Mouse (Mus musculus): ENCODE measurements around the gene Tac2. TPM values are rescaled to one million over a fixed set of nuclear protein-coding genes. Genes with fewer than 3 reads are reported as not detected.
"Not testable (repeated sequence)": the region's sequence is repeated elsewhere in the genome, so short reads cannot be mapped to it uniquely, and the experiment has no call there.

The Tac2 gene
- total RNA-seq, 1 experiment from 2014 or later: not detected

DNA sequence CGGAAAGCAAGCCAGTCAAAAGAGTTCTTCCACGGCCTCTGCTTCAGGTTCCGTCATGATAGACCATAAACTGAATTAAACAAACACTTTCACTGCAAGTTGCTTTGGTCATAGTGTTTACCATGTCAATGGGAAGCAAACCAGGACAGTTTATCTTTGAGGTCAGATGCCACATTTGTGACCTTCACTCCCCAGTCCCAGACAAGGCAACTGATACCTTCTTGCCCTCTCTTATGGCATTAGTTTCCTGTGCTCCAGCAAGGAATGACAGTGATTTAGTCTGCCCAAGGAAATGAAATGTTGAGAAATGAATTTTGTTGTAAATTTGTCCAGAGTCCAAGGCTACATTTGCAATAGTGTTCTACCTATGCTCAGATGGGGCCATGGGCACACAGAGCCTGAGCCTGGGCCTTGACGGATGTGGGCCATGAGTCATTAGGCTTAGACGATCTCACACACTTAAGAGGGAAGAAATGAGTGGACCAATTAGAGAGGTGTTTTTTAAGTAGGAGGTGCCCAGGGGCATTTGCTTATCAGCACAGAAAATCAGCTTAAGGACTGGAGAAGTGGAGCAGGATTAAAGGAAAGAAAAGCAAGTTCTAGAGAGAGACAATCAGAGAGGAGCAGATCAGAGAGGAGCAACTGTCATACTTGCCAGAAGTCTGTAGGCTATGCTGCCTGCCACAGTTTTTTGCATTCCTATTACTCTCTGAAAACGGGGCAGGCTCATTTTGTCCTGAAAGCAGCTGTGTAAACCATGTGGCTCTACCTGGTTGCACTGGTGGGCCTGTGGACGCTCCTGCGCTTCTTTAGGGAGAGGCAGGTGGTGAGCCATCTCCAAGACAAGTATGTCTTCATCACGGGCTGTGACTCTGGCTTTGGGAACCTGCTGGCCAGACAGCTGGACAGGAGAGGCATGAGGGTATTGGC lies 35.2 kb downstream of the Tac2 start, which contains the start of the genes Rdh1 and Rdh16f1:
Gene Rdh1, plus strand, starts transcription at position 541 of the 930 bp plus-strand sequence.
Gene Rdh16f1, plus strand, starts transcription at position 607 of the 930 bp plus-strand sequence.
- DNase-seq: peak; percentile 56

DNA sequence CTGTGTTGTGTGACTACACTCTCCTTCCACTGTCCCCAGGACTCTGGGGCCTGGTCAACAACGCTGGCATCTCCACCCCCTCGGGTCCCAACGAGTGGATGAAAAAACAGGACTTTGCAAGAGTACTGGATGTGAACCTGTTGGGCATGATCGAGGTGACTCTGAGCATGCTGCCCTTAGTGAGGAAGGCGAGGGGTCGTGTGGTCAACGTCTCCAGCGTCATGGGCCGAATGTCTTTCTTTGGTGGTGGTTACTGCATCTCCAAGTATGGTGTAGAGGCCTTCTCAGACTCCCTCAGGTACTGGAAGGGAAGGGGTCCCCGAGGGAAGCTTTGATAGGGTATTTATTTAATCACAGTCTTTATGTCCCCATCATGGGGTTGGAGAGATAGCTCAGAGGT lies 38.6 kb downstream of the Tac2 start:
- DNase-seq: not testable (repeated sequence)

DNA sequence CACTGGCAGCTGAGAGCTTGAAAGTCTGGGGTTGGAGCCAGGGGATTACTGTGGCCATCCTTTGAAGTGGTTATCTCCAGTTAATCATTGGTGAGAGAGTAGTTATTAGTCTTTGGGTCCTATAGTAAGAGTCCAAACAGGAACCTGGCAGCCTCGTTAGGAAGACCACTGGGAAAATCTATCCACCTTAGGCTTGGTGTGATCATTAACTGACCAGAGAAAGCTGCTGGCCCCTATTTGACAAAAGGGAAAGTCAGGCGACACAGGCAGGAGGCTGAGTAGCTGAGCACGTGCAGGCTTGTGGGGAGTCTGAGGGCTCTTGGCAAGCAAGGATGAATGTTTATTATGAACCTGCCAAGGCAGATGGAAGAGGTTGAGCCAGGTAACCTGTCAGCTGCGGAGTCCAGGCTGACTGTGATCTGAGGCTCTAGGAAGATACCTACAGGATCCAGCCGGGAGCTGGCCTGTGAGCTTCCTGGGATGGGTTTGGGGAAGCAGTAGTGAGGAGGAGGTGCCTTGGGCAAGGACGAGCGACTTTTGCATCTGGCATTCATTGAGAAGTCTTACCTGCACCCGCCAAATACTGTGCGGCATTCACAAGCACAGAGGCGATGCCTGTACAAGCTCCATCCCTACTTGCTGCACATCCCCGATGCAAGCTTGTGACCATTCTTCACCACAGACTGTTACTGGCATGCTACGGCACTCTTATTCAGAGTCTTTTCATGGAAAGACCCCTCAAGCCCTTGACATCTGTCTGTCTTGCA lies 39.8 kb downstream of the Tac2 start:
- no peak for DNase-seq

DNA sequence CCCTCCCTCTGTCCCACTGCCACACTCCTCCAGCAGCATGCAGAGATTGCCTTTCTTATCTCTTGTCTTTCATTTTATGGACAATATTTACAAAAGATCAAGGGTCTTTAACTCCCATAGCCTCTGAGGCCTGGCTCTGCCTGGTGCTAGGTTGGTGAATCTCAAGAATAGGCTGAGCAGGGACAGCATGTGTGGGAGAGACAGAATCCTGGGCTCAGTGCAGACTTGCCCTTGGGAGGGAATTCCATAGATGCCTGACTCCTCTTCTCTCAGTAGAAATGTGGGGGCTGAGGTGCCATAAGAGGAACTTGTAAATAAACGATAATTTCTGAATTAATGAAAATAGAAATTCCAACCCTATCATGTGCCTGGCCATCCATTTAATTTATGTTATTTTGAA lies 42.3 kb downstream of the Tac2 start:
- DNase-seq: no peak

DNA sequence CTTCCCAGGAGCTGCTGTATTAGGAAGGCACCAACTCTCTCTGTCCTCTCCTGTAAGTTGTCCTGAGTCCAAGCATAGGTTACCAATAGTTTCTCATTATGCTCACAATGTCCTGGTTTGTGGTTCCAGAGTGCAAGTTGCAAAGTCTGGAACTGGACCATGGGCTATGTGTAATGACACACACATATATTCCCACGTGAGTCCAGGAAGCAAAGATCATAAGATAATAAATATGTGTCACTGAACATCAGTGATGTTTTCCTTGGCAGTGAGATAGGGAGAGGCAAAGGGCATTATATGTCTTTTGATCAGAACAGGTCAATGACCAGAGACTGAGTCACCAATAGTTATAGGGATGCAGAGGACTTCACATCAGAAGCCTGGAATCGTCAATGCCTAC lies 51.7 kb downstream of the Tac2 start, which contains the start of gene Rdh9:
Gene Rdh9, plus strand, starts transcription at position 376 of the 400 bp plus-strand sequence.
- no peak for DNase-seq

Other genes with a start within 250 kb of the Tac2 start
- 1.7 and 2.7 TPM in 2 replicates for gene Stac3, start 222.8 kb upstream of the Tac2 start, total RNA-seq (2021)
- 53.5 and 55.7 TPM in 2 replicates for gene Ndufa4l2, start 209.5 kb upstream of the Tac2 start, total RNA-seq (2021)
- 50.9 and 57.3 TPM in 2 replicates for gene Shmt2, start 202.0 kb upstream of the Tac2 start, total RNA-seq (2021)
- gene Nxph4, start 189.9 kb upstream of the Tac2 start, total RNA-seq (2021): 7.4 and 8.0 TPM in 2 replicates
- gene Lrp1, start 103.3 kb upstream of the Tac2 start, total RNA-seq (2021): 138 and 201 TPM in 2 replicates
- 75.0 and 89.4 TPM in 2 replicates for gene Stat6, start 81.5 kb upstream of the Tac2 start, total RNA-seq (2021)
- 9.2 and 9.4 TPM in 2 replicates for gene Nemp1, start 57.6 kb upstream of the Tac2 start, total RNA-seq (2021)
- gene Nab2, start 55.9 kb upstream of the Tac2 start, total RNA-seq (2021): 23.7 and 24.6 TPM in 2 replicates
- gene Myo1a, start 19.3 kb upstream of the Tac2 start, total RNA-seq (2021): 1.5 and 1.9 TPM in 2 replicates
- 11.6 and 12.2 TPM in 2 replicates for gene Zbtb39, start 15.1 kb downstream of the Tac2 start, total RNA-seq (2021)
- 12.0 and 14.2 TPM in 2 replicates for gene Gpr182, start 27.3 kb downstream of the Tac2 start, total RNA-seq (2021)
- 0.94 and 1.9 TPM in 2 replicates for gene Rdh1, start 35.2 kb downstream of the Tac2 start, total RNA-seq (2021)
- 1.4 and 2.6 TPM in 2 replicates for gene Rdh16f1, start 35.3 kb downstream of the Tac2 start, total RNA-seq (2021)
- 1.5 and 21.4 TPM in 2 replicates for gene Rdh9, start 51.9 kb downstream of the Tac2 start, total RNA-seq (2021)
- gene Rdh16, start 76.7 kb downstream of the Tac2 start, total RNA-seq (2021): 0.64 and 1.7 TPM in 2 replicates
- gene Rdh19, start 125.5 kb downstream of the Tac2 start, total RNA-seq (2021): not detected in 2 replicates
- gene Rdh16f2, start 142.0 kb downstream of the Tac2 start, total RNA-seq (2021): 1.4 TPM in 1 of 2 replicates, not detected in the other
- gene Rdh7, start 164.3 kb downstream of the Tac2 start, total RNA-seq (2021): 3.9 and 81.0 TPM in 2 replicates
- 0.56 and 1.7 TPM in 2 replicates for gene Sdr9c7, start 174.0 kb downstream of the Tac2 start, total RNA-seq (2021)

All from adrenal gland, postnatal 14 days (tissue).